Mouse (Mus musculus) midbrain, embryonic 15.5 days (tissue): ENCODE measurements around the gene Fancd2. TPM values are rescaled to one million over a fixed set of nuclear protein-coding genes. Genes with fewer than 3 reads are reported as not detected.
A peak's percentile ranks its signal among the peaks of the same experiment; 100 is the strongest.

ENCODE experiments used
- ATAC-seq: fragments of 200-750 bp; cut with Nextera tagmentation; replicated peaks from 2 replicates; pipeline ENCODE4 v1.8.0; 2017; ENCODE audit warnings: moderate TSS enrichment
- H3K27ac ChIP-seq: fragments of 300-500 bp; sonication (generic); 2 replicates; pipeline ENCODE4 v1.5.1; 2015; ENCODE audit warnings: mild to moderate bottlenecking, inconsistent platforms
- H3K27me3 ChIP-seq: fragments of 300-500 bp; sonication (generic); replicated peaks from 2 replicates; pipeline ENCODE4 v1.6.1; 2015; ENCODE audit warnings: inconsistent platforms
- H3K36me3 ChIP-seq: fragments of 300-500 bp; sonication (generic); replicated peaks from 2 replicates; pipeline ENCODE4 v1.6.1; 2015; ENCODE audit warnings: inconsistent platforms
- H3K4me1 ChIP-seq: fragments of 300-500 bp; sonication (generic); 2 replicates; pipeline ENCODE4 v1.6.1; 2015; ENCODE audit warnings: inconsistent platforms
- H3K4me2 ChIP-seq: fragments of 300-500 bp; sonication (generic); 2 replicates; pipeline ENCODE4 v1.6.1; 2015; ENCODE audit warnings: inconsistent platforms, mild to moderate bottlenecking, moderate library complexity
- H3K4me3 ChIP-seq: fragments of 300-500 bp; sonication (generic); 2 replicates; pipeline ENCODE4 v1.5.1; 2015; ENCODE audit warnings: mild to moderate bottlenecking, inconsistent platforms
- H3K9ac ChIP-seq: fragments of 300-500 bp; sonication (generic); 2 replicates; pipeline ENCODE4 v1.6.1; 2015; ENCODE audit warnings: mild to moderate bottlenecking, inconsistent platforms
- H3K9me3 ChIP-seq: fragments of 300-500 bp; sonication (generic); 2 replicates; pipeline ENCODE4 v1.6.1; 2016; ENCODE audit warnings: inconsistent platforms
- WGBS: fragments of 180-500 bp; shearing (Covaris S2); methylation state at CpG from one replicate; pipeline ENCODE4 v1.1.7; 2015; ENCODE audit warnings: mixed read lengths; 5-methylcytosine and 5-hydroxymethylcytosine counted together
- polyA plus RNA-seq: library from polyadenylated mRNA; unstranded; fragments of >200 nt; fragmentation: Nextera tagmentation; extraction: Ambion mirVana; gene quantifications from 2 replicates; pipeline ENCODE4 v1.2.1, GENCODE M21; 2015

The Fancd2 gene
- polyA plus RNA-seq, 1 experiment from 2014 or later = 2.6 TPM

- Histone ChIP-seq H3K27ac (no peak within 1 kb of the TSS), H3K4me1 (peaks cover 5% of the 10 kb centered on the region), H3K4me2 (no peak within 1 kb of the TSS), H3K9me3 (no peaks in the 10 kb centered on the region), H3K36me3 (no peaks in the 10 kb centered on the region), H3K27me3 (no peaks in the 10 kb centered on the region), H3K4me3 (no peak within 1 kb of the TSS), H3K9ac (no peak within 1 kb of the TSS)
- ATAC-seq = no peak
- 32% methylated on average over 23 of the region's 23 CpGs for WGBS
These were observed 69.2 kb downstream of the Fancd2 start, which contains the start of gene Fancd2os for GRCm38 (mm10) chr6:113600543-113601139. Gene Fancd2os, minus strand, starts transcription at chr6:113600715.

- 91% methylated on average over 6 of the region's 6 CpGs for WGBS
These were observed 71.3 kb downstream of the Fancd2 start for GRCm38 (mm10) chr6:113602821-113603220.

GRCm38 (mm10) chr6:113603993-113604392, 72.5 kb downstream of the Fancd2 start:
- Histone ChIP-seq H3K4me1 (peaks cover 24% of the 10 kb centered on the region), H3K9ac (peak overlapping the region; percentile 90; the same call in 1 of the 2 replicates), H3K27me3 (no peaks in the 10 kb centered on the region), H3K27ac (peak overlapping the region; percentile 78), H3K9me3 (no peaks in the 10 kb centered on the region), H3K36me3 (no peaks in the 10 kb centered on the region), H3K4me2 (peak overlapping the region; percentile 89), H3K4me3 (peak overlapping the region; percentile 95)
- WGBS = 56% methylated on average over 12 of the region's 12 CpGs
- no peak for ATAC-seq

More at GRCm38 (mm10) chr6:113602821-113603220, 71.3 kb downstream of the Fancd2 start:
- H3K36me3 ChIP-seq = no peaks in the 10 kb centered on the region
- no peak overlapping the region for H3K9ac ChIP-seq
- ATAC-seq = no peak
- H3K27me3 ChIP-seq = no peaks in the 10 kb centered on the region
- peaks cover 19% of the 10 kb centered on the region for H3K4me1 ChIP-seq
- H3K9me3 ChIP-seq = no peaks in the 10 kb centered on the region
- H3K27ac ChIP-seq = no peak overlapping the region
- H3K4me3 ChIP-seq = no peak overlapping the region
- no peak overlapping the region for H3K4me2 ChIP-seq

- H3K36me3 ChIP-seq = no peaks in the 10 kb centered on the region
- peak; percentile 96 for ATAC-seq
These were observed 73.1 kb downstream of the Fancd2 start, which contains the start of gene Brk1 for GRCm38 (mm10) chr6:113604432-113605223. Gene Brk1, plus strand, starts transcription at chr6:113604772.

GRCm38 (mm10) chr6:113605224-113605545, 73.7 kb downstream of the Fancd2 start:
- peak overlapping the region; percentile 78 for H3K27ac ChIP-seq
- H3K9ac ChIP-seq = peak overlapping the region; percentile 90
- peaks cover 24% of the 10 kb centered on the region for H3K4me1 ChIP-seq
- H3K4me3 ChIP-seq = peak overlapping the region; percentile 95
- H3K4me2 ChIP-seq = peak overlapping the region; percentile 89
- ATAC-seq = no peak
- H3K27me3 ChIP-seq = no peaks in the 10 kb centered on the region
- 5% methylated on average over 10 of the region's 10 CpGs for WGBS
- H3K36me3 ChIP-seq = no peaks in the 10 kb centered on the region
- no peaks in the 10 kb centered on the region for H3K9me3 ChIP-seq

More at GRCm38 (mm10) chr6:113604432-113605223, 73.1 kb downstream of the Fancd2 start, which contains the start of gene Brk1:
- Histone ChIP-seq H3K27me3 (no peaks in the 10 kb centered on the region), H3K4me2 (peak within 1 kb of the TSS; percentile 89), H3K4me1 (peaks cover 24% of the 10 kb centered on the region), H3K9me3 (no peaks in the 10 kb centered on the region), H3K27ac (peak within 1 kb of the TSS; percentile 78), H3K4me3 (peak within 1 kb of the TSS; percentile 95), H3K9ac (peak within 1 kb of the TSS; percentile 90)
- under 1% methylated on average over 63 of the region's 65 CpGs for WGBS

GRCm38 (mm10) chr6:113608871-113609270, 77.4 kb downstream of the Fancd2 start:
- ATAC-seq = no peak
- 95% methylated on average over 6 of the region's 6 CpGs for WGBS
- Histone ChIP-seq H3K27ac (no peak overlapping the region), H3K36me3 (0 out of 2 replicates have a peak, but pooled peaks cover 4% of the 10 kb centered on the region), H3K9ac (no peak overlapping the region), H3K27me3 (no peaks in the 10 kb centered on the region), H3K4me1 (peaks cover 24% of the 10 kb centered on the region), H3K4me3 (no peak overlapping the region), H3K4me2 (no peak overlapping the region), H3K9me3 (no peaks in the 10 kb centered on the region)

- Histone ChIP-seq H3K27ac (no peak overlapping the region), H3K4me2 (no peak overlapping the region), H3K36me3 (0 out of 2 replicates have a peak, but pooled peaks cover 4% of the 10 kb centered on the region), H3K9ac (no peak overlapping the region), H3K4me1 (peaks cover 24% of the 10 kb centered on the region), H3K9me3 (no peaks in the 10 kb centered on the region), H3K4me3 (no peak overlapping the region), H3K27me3 (no peaks in the 10 kb centered on the region)
- WGBS = 92% methylated on average over 7 of the region's 7 CpGs
- ATAC-seq = no peak
These were observed 77.8 kb downstream of the Fancd2 start for GRCm38 (mm10) chr6:113609293-113609692.

GRCm38 (mm10) chr6:113612258-113612969, 80.9 kb downstream of the Fancd2 start:
- H3K36me3 ChIP-seq = peaks cover 28% of the 10 kb centered on the region; the same call in 1 of the 2 replicates
- no peaks in the 10 kb centered on the region for H3K27me3 ChIP-seq
- no peak overlapping the region for H3K9ac ChIP-seq
- WGBS = 97% methylated on average over 8 of the region's 8 CpGs
- ATAC-seq = no peak
- H3K4me1 ChIP-seq = 0 out of 2 replicates have a peak, but pooled peaks cover 5% of the 10 kb centered on the region
- H3K4me2 ChIP-seq = no peak overlapping the region
- no peaks in the 10 kb centered on the region for H3K9me3 ChIP-seq
- H3K4me3 ChIP-seq = no peak overlapping the region
- H3K27ac ChIP-seq = no peak overlapping the region

- Histone ChIP-seq H3K4me3 (no peak overlapping the region), H3K9me3 (no peaks in the 10 kb centered on the region), H3K27ac (no peak overlapping the region), H3K9ac (no peak overlapping the region), H3K36me3 (peaks cover 28% of the 10 kb centered on the region; the same call in 1 of the 2 replicates), H3K4me1 (no peaks in the 10 kb centered on the region), H3K4me2 (no peak overlapping the region), H3K27me3 (no peaks in the 10 kb centered on the region)
- ATAC-seq = no peak
- WGBS = 97% methylated on average over 7 of the region's 7 CpGs
These were observed 82.7 kb downstream of the Fancd2 start for GRCm38 (mm10) chr6:113614152-113614551.

- ATAC-seq = no peak
- 95% methylated on average over 8 of the region's 8 CpGs for WGBS
- H3K4me2 ChIP-seq = no peak overlapping the region
- no peak overlapping the region for H3K4me3 ChIP-seq
- H3K27ac ChIP-seq = no peak overlapping the region
- no peaks in the 10 kb centered on the region for H3K4me1 ChIP-seq
- no peak overlapping the region for H3K9ac ChIP-seq
- no peaks in the 10 kb centered on the region for H3K27me3 ChIP-seq
- H3K9me3 ChIP-seq = no peaks in the 10 kb centered on the region
- H3K36me3 ChIP-seq = peaks cover 28% of the 10 kb centered on the region; the same call in 1 of the 2 replicates
These were observed 83.5 kb downstream of the Fancd2 start for GRCm38 (mm10) chr6:113614997-113615396.

- H3K27ac ChIP-seq = no peak overlapping the region
- H3K27me3 ChIP-seq = no peaks in the 10 kb centered on the region
- H3K9ac ChIP-seq = no peak overlapping the region
- no peak overlapping the region for H3K4me3 ChIP-seq
- 99% methylated on average over 4 of the region's 4 CpGs for WGBS
- no peaks in the 10 kb centered on the region for H3K4me1 ChIP-seq
- peaks cover 28% of the 10 kb centered on the region; the same call in 1 of the 2 replicates for H3K36me3 ChIP-seq
- ATAC-seq = no peak
- H3K9me3 ChIP-seq = no peaks in the 10 kb centered on the region
- H3K4me2 ChIP-seq = no peak overlapping the region
These were observed 84.0 kb downstream of the Fancd2 start for GRCm38 (mm10) chr6:113615489-113615888.

- Histone ChIP-seq H3K27me3 (no peaks in the 10 kb centered on the region), H3K9ac (peak overlapping the region; percentile 61; the same call in 1 of the 2 replicates), H3K36me3 (peaks cover 2% of the 10 kb centered on the region; the same call in 1 of the 2 replicates), H3K9me3 (no peaks in the 10 kb centered on the region), H3K27ac (peak overlapping the region; percentile 84), H3K4me3 (peak overlapping the region; percentile 63), H3K4me1 (peaks cover 22% of the 10 kb centered on the region), H3K4me2 (peak overlapping the region; percentile 62)
- WGBS = 62% methylated on average over 5 of the region's 5 CpGs
- no peak for ATAC-seq
These were observed 91.9 kb downstream of the Fancd2 start for GRCm38 (mm10) chr6:113623386-113623785.
